Mouse (Mus musculus): Measurements from ENCODE around the gene Tns1.

Gene Tns1

GRCm38 (mm10) chr1:74123215-74123614 lies 1.0 kb downstream of the Tns1 start:
- no peak for DNase-seq (ENCODE audit: low read depth in 2 of 2, low spot score in 2 of 2)

DNA sequence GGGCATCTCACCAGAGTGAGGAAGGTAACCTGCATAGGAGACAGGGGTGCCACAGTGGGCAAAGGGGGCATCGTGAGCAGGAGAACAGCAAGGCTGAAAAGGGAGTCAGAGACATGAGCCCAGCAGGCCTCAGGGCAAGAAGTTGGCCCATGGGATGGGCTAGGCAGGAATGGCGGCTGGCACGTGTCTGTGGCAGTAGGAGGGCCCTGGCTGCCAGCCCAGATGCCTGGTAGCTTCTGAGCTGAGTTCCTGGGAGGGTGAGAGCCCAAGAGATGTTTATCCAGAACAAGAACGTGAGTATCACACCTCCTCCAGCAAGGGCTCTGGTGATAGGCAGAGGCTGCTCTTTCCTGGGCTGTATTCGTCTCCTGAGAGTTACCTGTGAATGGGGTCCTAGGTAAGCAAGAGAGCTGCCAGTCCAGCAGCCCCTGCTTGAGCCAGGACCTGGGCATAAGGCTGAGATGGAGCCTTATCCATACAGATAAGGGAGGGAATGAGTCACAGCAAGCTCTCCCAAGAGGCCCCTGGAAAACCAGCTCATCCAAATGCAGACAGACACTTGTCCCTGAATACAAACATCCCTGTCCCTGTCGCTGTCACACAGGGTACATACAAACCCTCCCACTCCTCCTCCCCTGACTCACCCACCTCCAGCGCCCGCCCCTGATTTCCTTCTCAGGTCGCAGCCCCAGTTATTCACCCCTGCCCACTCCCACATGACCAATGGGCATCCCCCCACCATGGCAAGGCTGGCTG lies 2.2 kb downstream of the Tns1 start:
- no peak for DNase-seq (ENCODE audit: low read depth in 2 of 2, low spot score in 2 of 2)

DNA sequence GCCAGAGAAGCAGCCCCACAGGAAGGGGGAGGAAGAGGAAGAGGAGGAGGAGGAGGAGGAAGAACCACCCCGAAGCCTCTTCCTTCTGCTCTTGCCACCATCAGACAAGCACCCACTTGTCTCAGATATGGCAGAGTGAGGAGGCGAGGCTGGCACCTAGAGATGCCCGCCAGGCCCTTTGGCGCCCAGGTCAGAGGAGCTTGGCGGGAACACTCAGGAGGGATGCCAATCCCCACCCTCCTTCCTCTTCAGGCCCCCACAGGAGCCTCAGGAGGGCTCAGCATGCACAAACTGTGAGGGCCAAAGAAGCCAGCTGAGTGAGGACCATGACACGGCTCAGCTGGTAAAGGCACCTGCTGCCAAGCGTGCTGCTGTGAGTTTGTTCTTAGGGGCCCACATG lies 3.1 kb downstream of the Tns1 start:
- DNase-seq (ENCODE audit: low read depth in 2 of 2, low spot score in 2 of 2) = no peak

DNA sequence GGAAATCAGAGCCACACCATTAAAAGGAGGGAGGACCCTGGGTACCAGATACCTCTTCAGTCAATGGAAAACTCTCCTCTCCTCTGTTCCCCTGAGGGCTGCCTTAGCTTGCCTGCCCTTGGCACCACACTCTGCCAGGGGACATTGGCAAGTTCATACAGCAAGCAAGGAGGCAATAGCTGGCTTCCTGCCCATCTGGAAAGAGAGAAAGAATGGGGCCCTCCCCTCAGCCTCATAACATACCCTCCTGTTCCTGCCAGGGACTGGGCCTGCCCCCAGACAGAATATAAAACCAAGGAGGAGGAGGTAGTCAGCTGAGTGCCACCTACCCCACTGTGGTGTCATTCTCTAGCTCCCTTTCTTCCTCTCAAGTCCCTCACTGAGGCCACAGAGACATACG lies 5.1 kb downstream of the Tns1 start:
- DNase-seq (ENCODE audit: low read depth in 2 of 2, low spot score in 2 of 2) = no peak

DNA sequence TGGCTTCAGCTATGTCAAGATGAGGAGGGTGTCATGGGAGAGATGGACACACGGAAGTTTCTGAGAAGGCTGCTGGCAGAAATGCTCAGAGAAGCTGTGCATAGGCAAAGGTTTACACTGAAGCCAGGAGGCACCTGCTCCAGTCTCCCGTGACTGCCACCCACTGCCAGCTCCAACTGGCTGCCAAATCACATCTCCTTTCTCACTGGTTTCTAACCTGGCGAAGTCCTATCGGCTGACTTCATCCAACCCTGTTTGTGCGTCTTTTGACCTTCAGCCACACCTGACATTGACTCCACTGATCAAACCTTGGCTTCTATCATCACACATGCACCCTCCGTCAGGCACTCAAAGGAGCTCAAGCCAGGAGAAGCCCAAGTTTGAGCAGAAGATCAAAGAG lies 6.4 kb downstream of the Tns1 start:
- no peak for DNase-seq (ENCODE audit: low read depth in 2 of 2, low spot score in 2 of 2)

- DNase-seq (ENCODE audit: low read depth in 2 of 2, low spot score in 2 of 2) = no peak
Observed at GRCm38 (mm10) chr1:74113071-74113470, 11.2 kb downstream of the Tns1 start.

DNA sequence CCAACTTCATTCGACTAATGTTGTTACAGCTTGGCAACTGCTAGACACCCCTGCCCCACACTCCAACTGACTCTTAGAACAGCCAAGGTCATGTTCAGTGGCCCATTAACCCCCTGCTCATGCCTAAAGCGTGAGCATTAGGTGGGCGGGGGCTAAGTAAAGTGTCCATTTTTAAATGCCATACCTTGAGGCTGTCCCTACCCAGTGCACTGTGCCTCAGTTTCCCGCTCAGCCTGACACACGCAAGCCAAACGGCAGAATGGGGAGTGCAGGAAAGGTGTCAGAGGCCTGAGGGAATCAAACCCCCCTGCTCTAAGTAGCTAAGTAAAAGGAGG lies 12.6 kb downstream of the Tns1 start:
- DNase-seq (ENCODE audit: low read depth in 2 of 2, low spot score in 2 of 2) = no peak

DNA sequence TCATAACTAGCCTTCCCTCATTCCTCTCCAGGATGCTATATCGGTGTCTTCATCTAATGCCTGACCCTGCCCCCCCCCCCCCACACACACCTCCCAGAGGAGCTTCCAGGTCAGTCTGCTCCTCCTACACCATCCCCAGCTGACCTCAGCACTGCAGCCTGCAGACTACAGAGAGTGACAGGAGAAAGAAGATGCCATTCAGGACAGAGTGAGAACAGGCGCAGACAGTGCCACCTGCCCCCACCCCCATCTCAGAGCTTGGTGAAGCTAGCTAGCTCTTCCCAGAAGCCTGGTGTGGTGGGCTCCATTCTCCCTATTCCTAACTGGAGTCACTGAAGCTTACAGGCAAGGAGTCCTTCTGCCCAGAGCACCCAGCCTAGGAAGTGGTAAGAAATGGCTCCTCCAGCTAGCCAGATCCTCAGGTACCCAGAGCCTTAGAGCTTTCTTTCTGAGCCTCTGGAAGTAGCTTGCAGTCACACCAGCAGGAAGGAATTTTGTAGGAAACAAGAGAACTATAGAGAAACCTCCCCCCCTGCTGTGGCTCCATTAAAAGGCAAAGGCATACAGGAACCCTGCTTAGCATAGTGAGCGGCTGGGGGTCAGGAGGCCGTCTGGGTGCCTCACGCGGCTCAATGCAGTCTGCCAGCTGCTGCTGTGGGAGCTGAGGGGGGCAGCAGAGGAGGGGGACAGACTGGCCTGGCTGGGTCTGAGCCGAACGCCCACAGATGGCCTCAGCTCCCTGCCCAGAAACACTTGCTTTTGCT lies 13.1 kb downstream of the Tns1 start:
- no peak for DNase-seq (ENCODE audit: low read depth in 2 of 2, low spot score in 2 of 2)

GRCm38 (mm10) chr1:74109670-74110069 lies 14.6 kb downstream of the Tns1 start:
- DNase-seq (ENCODE audit: low read depth in 2 of 2, low spot score in 2 of 2) = no peak

DNA sequence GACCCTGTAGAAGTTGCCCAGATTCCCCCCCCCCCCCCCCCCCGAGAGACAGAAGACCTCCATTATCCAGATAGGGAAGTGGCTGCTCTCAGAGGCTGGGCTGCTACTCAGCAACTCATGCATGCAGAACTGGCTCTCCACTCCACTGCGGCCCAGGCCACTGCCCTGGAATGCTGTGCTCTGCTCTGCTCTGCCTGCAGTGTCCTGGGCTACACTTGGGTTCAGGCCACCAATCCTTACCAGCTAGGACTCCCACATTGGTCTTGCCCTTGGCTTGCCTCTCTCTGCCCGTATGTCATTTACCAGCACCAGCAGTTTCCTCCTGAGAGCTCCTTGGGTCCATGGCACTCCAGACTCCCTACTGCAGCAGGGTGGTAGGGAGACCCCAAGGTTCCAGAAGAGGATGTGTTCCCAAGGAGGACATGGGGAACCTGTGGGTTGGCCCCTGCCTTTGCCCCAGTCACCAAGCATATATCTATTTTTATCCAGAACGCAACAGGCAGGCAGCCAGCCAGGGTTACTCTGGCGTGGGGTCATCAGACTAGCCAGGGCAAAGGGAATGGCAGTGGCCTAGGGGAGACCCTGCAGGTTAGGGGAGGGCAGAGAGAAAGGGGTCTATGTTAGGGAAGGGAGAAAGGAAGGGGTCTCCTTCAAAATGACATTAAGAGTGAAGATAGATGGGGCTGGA lies 16.2 kb downstream of the Tns1 start:
- no peak for DNase-seq (ENCODE audit: low read depth in 2 of 2, low spot score in 2 of 2)

DNA sequence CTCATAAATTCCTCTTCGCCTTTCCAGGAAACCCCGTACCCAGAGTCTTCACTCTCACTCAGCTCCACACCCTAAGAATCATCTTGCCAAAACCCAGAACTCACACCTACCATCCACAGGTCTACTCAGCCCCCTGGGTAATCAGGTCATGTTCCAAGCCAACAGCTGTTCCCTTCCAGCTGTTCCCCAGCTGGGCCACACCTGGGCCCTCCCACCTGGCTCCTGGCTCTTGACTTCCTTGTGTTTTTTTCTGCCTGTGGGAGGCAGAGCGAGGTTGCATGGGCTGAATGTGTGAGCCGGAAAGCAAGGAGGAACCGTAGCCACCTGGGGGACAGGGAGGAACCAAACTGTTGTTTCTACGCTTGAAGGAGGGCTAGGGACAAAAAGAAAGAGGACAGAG lies 18.0 kb downstream of the Tns1 start:
- DNase-seq (ENCODE audit: low read depth in 2 of 2, low spot score in 2 of 2) = no peak

- no peak for DNase-seq (ENCODE audit: low read depth in 2 of 2, low spot score in 2 of 2)
Observed at GRCm38 (mm10) chr1:74105660-74106059, 18.6 kb downstream of the Tns1 start.

GRCm38 (mm10) chr1:74103654-74104353 lies 20.4 kb downstream of the Tns1 start:
- no peak for DNase-seq (ENCODE audit: low read depth in 2 of 2, low spot score in 2 of 2)

- DNase-seq (ENCODE audit: low read depth in 2 of 2, low spot score in 2 of 2) = no peak
Observed at GRCm38 (mm10) chr1:74099001-74099435, 25.2 kb downstream of the Tns1 start.

GRCm38 (mm10) chr1:74098004-74099000 lies 25.9 kb downstream of the Tns1 start:
- peak; percentile 6 to 10 for DNase-seq (ENCODE audit: low read depth in 2 of 2, low spot score in 2 of 2)

DNA sequence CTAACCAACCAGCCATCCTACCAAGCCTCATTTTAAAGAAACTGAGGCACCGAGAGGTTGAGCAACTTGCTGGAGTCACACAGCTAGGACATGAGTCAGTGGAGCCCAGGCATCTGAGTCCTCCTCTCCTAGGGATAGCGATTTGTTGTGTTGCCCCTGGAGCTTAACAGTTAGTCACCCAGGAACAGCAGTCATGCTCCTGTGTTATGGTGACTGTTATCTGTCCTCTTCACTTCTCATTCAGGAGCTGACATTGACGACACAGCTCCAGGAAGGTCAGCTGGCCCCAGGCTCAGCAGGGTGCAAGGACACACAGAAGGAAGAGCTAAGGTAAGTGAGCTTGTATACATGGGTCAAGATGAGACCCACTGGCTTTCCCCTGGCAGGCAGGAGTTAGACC lies 28.5 kb downstream of the Tns1 start:
- DNase-seq (ENCODE audit: low read depth in 2 of 2, low spot score in 2 of 2) = no peak

- DNase-seq (ENCODE audit: low read depth in 2 of 2, low spot score in 2 of 2) = no peak
Observed at GRCm38 (mm10) chr1:74095296-74095695, 29.0 kb downstream of the Tns1 start.

DNA sequence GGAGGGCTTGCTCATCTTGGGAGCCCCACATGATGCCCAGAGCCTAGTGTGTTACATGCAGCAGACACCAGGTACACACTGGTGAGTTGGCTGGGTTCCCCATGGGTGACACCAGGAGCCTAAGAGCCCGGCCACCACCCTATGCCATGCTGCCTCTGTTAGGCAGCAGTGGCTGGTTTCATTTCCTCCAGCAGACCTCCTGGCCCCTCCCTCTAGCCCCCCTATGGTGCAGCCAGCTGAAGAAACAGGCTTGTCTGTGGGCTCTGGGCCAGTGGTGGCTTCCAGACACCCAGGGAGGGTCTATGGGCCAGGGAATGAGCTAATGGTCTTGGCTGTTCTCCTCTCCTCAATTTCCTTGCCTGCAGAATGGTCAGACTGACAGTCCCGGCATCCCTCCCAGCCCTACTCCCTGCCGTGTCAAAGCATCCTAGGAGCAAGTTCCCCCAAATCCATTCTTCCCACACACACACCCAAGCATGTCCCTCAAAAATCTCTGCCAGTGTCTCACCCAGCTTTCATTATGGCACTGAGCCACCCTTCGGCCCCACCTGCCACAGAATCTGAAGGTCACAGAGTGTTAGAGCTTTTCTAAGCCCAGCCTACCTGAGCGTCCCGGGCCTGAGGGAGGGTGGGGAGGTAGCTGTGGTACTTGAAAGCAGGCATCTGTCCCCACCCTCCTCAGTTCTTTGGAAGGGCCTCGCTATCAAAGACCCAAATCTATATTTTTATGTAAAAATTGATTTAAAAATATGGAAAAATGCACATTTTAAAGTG lies 29.6 kb downstream of the Tns1 start:
- no peak for DNase-seq (ENCODE audit: low read depth in 2 of 2, low spot score in 2 of 2)

GRCm38 (mm10) chr1:74093447-74093846 lies 30.8 kb downstream of the Tns1 start:
- no peak for DNase-seq (ENCODE audit: low read depth in 2 of 2, low spot score in 2 of 2)

DNA sequence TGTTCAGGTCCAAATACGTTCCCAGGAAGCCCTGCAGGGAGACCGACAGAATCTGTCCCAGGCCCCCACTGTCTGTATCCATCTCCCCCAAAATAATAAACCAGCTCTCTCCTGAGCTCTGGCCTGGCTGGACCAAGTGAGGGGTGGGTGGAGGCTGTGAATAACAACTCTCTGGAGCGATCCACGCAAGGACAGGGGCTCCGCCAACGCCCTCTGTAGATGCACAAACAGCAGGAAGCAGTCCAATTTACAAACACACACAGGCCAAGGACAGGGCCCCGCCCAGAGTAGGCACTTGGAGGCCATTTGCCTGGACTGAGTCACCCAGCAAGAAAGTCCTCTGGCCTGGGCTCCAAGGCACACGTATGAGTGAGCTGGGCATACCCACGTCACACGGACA lies 32.0 kb downstream of the Tns1 start:
- no peak for DNase-seq (ENCODE audit: low read depth in 2 of 2, low spot score in 2 of 2)
